Mouse (Mus musculus): ENCODE measurements at regions not wholly inside any gene's neighbourhood (a gene's known extent, or its start where the extent isn't known, plus 50 kb on each side); places are given as distances from the start of the nearest gene placed in this dataset.

GRCm38 (mm10) chr7:124759084-124759483, 685.4 kb upstream of the Kdm8 start:
- DNase-seq (ENCODE audit: low spot score) (no peak), ATAC-seq (ENCODE audit: low read depth) (no peak)
- Histone ChIP-seq H3K4me3 (ENCODE audit: low read depth, low read length) (no peak overlapping the region), H3K4me2 (ENCODE audit: low read depth, low read length) (no peak overlapping the region), H3K27ac (replicated peaks; ENCODE audit: low read depth, low read length) (no peak overlapping the region), H3K9me3 (ENCODE audit: control insufficient read depth, low read length) (no peaks in the 10 kb centered on the region), H3K4me1 (ENCODE audit: control insufficient read depth, insufficient read depth, low read length) (no peaks in the 10 kb centered on the region), H3K27me3 (replicated peaks; ENCODE audit: control insufficient read depth, insufficient read depth, low read length) (no peaks in the 10 kb centered on the region), H3K9ac (ENCODE audit: low read depth, low read length) (no peak overlapping the region), H3K36me3 (ENCODE audit: control insufficient read depth, insufficient read depth, low read length) (no peaks in the 10 kb centered on the region)
- 90% methylated on average over 4 of the region's 4 CpGs for WGBS

GRCm38 (mm10) chr7:124777822-124778221, 666.7 kb upstream of the Kdm8 start:
- H3K36me3 ChIP-seq (ENCODE audit: control insufficient read depth, insufficient read depth, low read length): no peaks in the 10 kb centered on the region
- no peaks in the 10 kb centered on the region for H3K27me3 ChIP-seq (replicated peaks; ENCODE audit: control insufficient read depth, insufficient read depth, low read length)
- WGBS: 75% methylated on average over 1 of the region's 1 CpGs
- no peak overlapping the region for H3K9ac ChIP-seq (ENCODE audit: low read depth, low read length)
- H3K27ac ChIP-seq (replicated peaks; ENCODE audit: low read depth, low read length): no peak overlapping the region
- H3K9me3 ChIP-seq (ENCODE audit: control insufficient read depth, low read length): no peaks in the 10 kb centered on the region
- DNase-seq (ENCODE audit: low spot score) (no peak), ATAC-seq (ENCODE audit: low read depth) (no peak)
- H3K4me3 ChIP-seq (ENCODE audit: low read depth, low read length): no peak overlapping the region
- H3K4me1 ChIP-seq (ENCODE audit: control insufficient read depth, insufficient read depth, low read length): no peaks in the 10 kb centered on the region
- H3K4me2 ChIP-seq (ENCODE audit: low read depth, low read length): no peak overlapping the region

- H3K27ac ChIP-seq (replicated peaks; ENCODE audit: low read depth, low read length): no peak overlapping the region
- no peak overlapping the region for H3K4me2 ChIP-seq (ENCODE audit: low read depth, low read length)
- DNase-seq (ENCODE audit: low spot score) (peak; percentile 11), ATAC-seq (ENCODE audit: low read depth) (no peak)
- no peak overlapping the region for H3K9ac ChIP-seq (ENCODE audit: low read depth, low read length)
- no peak overlapping the region for H3K4me3 ChIP-seq (ENCODE audit: low read depth, low read length)
- no peaks in the 10 kb centered on the region for H3K36me3 ChIP-seq (ENCODE audit: control insufficient read depth, insufficient read depth, low read length)
- H3K4me1 ChIP-seq (ENCODE audit: control insufficient read depth, insufficient read depth, low read length): no peaks in the 10 kb centered on the region
- no peaks in the 10 kb centered on the region for H3K27me3 ChIP-seq (replicated peaks; ENCODE audit: control insufficient read depth, insufficient read depth, low read length)
- WGBS: 47% methylated on average over 4 of the region's 4 CpGs
- no peaks in the 10 kb centered on the region for H3K9me3 ChIP-seq (ENCODE audit: control insufficient read depth, low read length)
Observed at GRCm38 (mm10) chr7:124782816-124783215, 661.7 kb upstream of the Kdm8 start.

GRCm38 (mm10) chr7:124784995-124785394, 659.5 kb upstream of the Kdm8 start:
- Histone ChIP-seq H3K9me3 (ENCODE audit: control insufficient read depth, low read length) (no peaks in the 10 kb centered on the region), H3K4me1 (ENCODE audit: control insufficient read depth, insufficient read depth, low read length) (no peaks in the 10 kb centered on the region), H3K36me3 (ENCODE audit: control insufficient read depth, insufficient read depth, low read length) (no peaks in the 10 kb centered on the region), H3K27me3 (replicated peaks; ENCODE audit: control insufficient read depth, insufficient read depth, low read length) (no peaks in the 10 kb centered on the region), H3K4me3 (ENCODE audit: low read depth, low read length) (no peak overlapping the region), H3K9ac (ENCODE audit: low read depth, low read length) (no peak overlapping the region), H3K4me2 (ENCODE audit: low read depth, low read length) (no peak overlapping the region), H3K27ac (replicated peaks; ENCODE audit: low read depth, low read length) (no peak overlapping the region)
- no peak for DNase-seq (ENCODE audit: low spot score)
- ATAC-seq (ENCODE audit: low read depth): no peak
- WGBS: 79% methylated on average over 2 of the region's 2 CpGs

GRCm38 (mm10) chr7:124785896-124786295, 658.6 kb upstream of the Kdm8 start:
- no peaks in the 10 kb centered on the region for H3K27me3 ChIP-seq (replicated peaks; ENCODE audit: control insufficient read depth, insufficient read depth, low read length)
- H3K36me3 ChIP-seq (ENCODE audit: control insufficient read depth, insufficient read depth, low read length): no peaks in the 10 kb centered on the region
- H3K9ac ChIP-seq (ENCODE audit: low read depth, low read length): no peak overlapping the region
- ATAC-seq (ENCODE audit: low read depth): no peak
- H3K4me3 ChIP-seq (ENCODE audit: low read depth, low read length): no peak overlapping the region
- H3K4me1 ChIP-seq (ENCODE audit: control insufficient read depth, insufficient read depth, low read length): no peaks in the 10 kb centered on the region
- no peak overlapping the region for H3K4me2 ChIP-seq (ENCODE audit: low read depth, low read length)
- H3K9me3 ChIP-seq (ENCODE audit: control insufficient read depth, low read length): no peaks in the 10 kb centered on the region
- DNase-seq (ENCODE audit: low spot score): no peak
- no peak overlapping the region for H3K27ac ChIP-seq (replicated peaks; ENCODE audit: low read depth, low read length)
- 91% methylated on average over 8 of the region's 8 CpGs for WGBS

- H3K9ac ChIP-seq (ENCODE audit: low read depth, low read length): no peak overlapping the region
- no peaks in the 10 kb centered on the region for H3K27me3 ChIP-seq (replicated peaks; ENCODE audit: control insufficient read depth, insufficient read depth, low read length)
- DNase-seq (ENCODE audit: low spot score) (no peak), ATAC-seq (ENCODE audit: low read depth) (no peak)
- no peak overlapping the region for H3K4me3 ChIP-seq (ENCODE audit: low read depth, low read length)
- H3K9me3 ChIP-seq (ENCODE audit: control insufficient read depth, low read length): no peaks in the 10 kb centered on the region
- no peaks in the 10 kb centered on the region for H3K36me3 ChIP-seq (ENCODE audit: control insufficient read depth, insufficient read depth, low read length)
- 66% methylated on average over 3 of the region's 3 CpGs for WGBS
- H3K27ac ChIP-seq (replicated peaks; ENCODE audit: low read depth, low read length): no peak overlapping the region
- H3K4me2 ChIP-seq (ENCODE audit: low read depth, low read length): no peak overlapping the region
- H3K4me1 ChIP-seq (ENCODE audit: control insufficient read depth, insufficient read depth, low read length): no peaks in the 10 kb centered on the region
Observed at GRCm38 (mm10) chr7:124788781-124789180, 655.7 kb upstream of the Kdm8 start.

- H3K27ac ChIP-seq (replicated peaks; ENCODE audit: low read depth, low read length): no peak overlapping the region
- no peak overlapping the region for H3K4me3 ChIP-seq (ENCODE audit: low read depth, low read length)
- no peaks in the 10 kb centered on the region for H3K36me3 ChIP-seq (ENCODE audit: control insufficient read depth, insufficient read depth, low read length)
- 70% methylated on average over 3 of the region's 3 CpGs for WGBS
- no peak overlapping the region for H3K4me2 ChIP-seq (ENCODE audit: low read depth, low read length)
- no peaks in the 10 kb centered on the region for H3K9me3 ChIP-seq (ENCODE audit: control insufficient read depth, low read length)
- DNase-seq (ENCODE audit: low spot score) (no peak), ATAC-seq (ENCODE audit: low read depth) (no peak)
- H3K9ac ChIP-seq (ENCODE audit: low read depth, low read length): no peak overlapping the region
- no peaks in the 10 kb centered on the region for H3K27me3 ChIP-seq (replicated peaks; ENCODE audit: control insufficient read depth, insufficient read depth, low read length)
- H3K4me1 ChIP-seq (ENCODE audit: control insufficient read depth, insufficient read depth, low read length): no peaks in the 10 kb centered on the region
Observed at GRCm38 (mm10) chr7:124803101-124803500, 641.4 kb upstream of the Kdm8 start.

GRCm38 (mm10) chr7:124834692-124835091, 609.8 kb upstream of the Kdm8 start:
- DNase-seq (ENCODE audit: low spot score): no peak
- H3K9me3 ChIP-seq (ENCODE audit: control insufficient read depth, low read length): no peaks in the 10 kb centered on the region
- H3K4me1 ChIP-seq (ENCODE audit: control insufficient read depth, insufficient read depth, low read length): no peaks in the 10 kb centered on the region
- no peak overlapping the region for H3K27ac ChIP-seq (replicated peaks; ENCODE audit: low read depth, low read length)
- no peak for ATAC-seq (ENCODE audit: low read depth)
- H3K27me3 ChIP-seq (replicated peaks; ENCODE audit: control insufficient read depth, insufficient read depth, low read length): no peaks in the 10 kb centered on the region
- no peak overlapping the region for H3K4me3 ChIP-seq (ENCODE audit: low read depth, low read length)
- H3K36me3 ChIP-seq (ENCODE audit: control insufficient read depth, insufficient read depth, low read length): no peaks in the 10 kb centered on the region
- no peak overlapping the region for H3K4me2 ChIP-seq (ENCODE audit: low read depth, low read length)
- no peak overlapping the region for H3K9ac ChIP-seq (ENCODE audit: low read depth, low read length)

- ATAC-seq (ENCODE audit: low read depth) (no peak), DNase-seq (ENCODE audit: low spot score) (no peak)
- no peaks in the 10 kb centered on the region for H3K9me3 ChIP-seq (ENCODE audit: control insufficient read depth, low read length)
- no peak overlapping the region for H3K4me3 ChIP-seq (ENCODE audit: low read depth, low read length)
- no peaks in the 10 kb centered on the region for H3K36me3 ChIP-seq (ENCODE audit: control insufficient read depth, insufficient read depth, low read length)
- H3K27me3 ChIP-seq (replicated peaks; ENCODE audit: control insufficient read depth, insufficient read depth, low read length): no peaks in the 10 kb centered on the region
- H3K27ac ChIP-seq (replicated peaks; ENCODE audit: low read depth, low read length): no peak overlapping the region
- no peak overlapping the region for H3K4me2 ChIP-seq (ENCODE audit: low read depth, low read length)
- no peaks in the 10 kb centered on the region for H3K4me1 ChIP-seq (ENCODE audit: control insufficient read depth, insufficient read depth, low read length)
- H3K9ac ChIP-seq (ENCODE audit: low read depth, low read length): no peak overlapping the region
- WGBS: 85% methylated on average over 3 of the region's 3 CpGs
Observed at GRCm38 (mm10) chr7:124836531-124836930, 607.9 kb upstream of the Kdm8 start.

Measured in embryonic facial prominence, embryonic 14.5 days (tissue).